Comparison of ENCODE assay signal across 11 mouse cellular contexts in the genomic region with DNA sequence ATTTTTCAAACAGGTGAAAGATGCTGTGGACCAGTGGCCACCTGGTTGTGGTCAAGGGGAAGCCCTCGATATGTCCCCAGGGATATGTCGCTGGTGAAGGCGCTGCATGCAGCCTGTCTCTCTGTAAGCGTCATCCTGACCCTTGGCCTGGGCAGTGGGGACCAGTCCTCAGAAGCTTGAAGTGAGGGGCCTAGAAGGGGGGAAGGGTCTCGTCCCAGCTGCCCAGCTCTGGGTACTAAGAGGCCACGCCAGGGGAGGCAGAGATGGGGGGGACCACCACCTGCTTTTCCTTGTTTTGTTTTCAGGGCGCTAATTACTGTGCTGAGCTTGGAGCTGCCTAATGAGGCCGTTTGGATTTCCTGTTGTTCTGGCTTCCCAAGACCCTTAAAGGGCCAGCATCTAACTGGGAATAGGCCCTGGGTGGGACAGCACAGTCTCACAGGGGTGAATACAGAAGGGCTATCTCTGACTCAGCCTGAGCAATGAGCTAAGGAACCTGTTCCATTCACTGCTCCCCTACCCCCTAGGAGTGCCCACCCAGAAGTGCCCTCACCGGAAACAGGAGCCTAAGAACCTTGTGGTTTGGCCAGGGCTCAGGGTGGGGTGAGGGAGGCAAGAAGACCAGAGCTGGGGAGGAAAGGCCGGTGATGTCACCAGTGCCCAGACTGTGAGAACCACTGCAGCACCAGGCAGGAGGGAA. TPM values are rescaled to one million over a fixed set of nuclear protein-coding genes. Genes with fewer than 3 reads are reported as not detected.
DNase-seq lines count a peak whose midpoint lies in the region; ATAC-seq and TF ChIP-seq lines count a peak whose summit lies in the region.
"Had no signal": no experiment of that assay in that cellular context is flagged by ENCODE, and none has a peak within 500 bp of the region (broad histone marks: within the 10 kb centered on the region; RNA-seq: fewer than 3 reads in every experiment).

No protein-coding gene starts in this region.

- no peak for ATAC-seq in heart, embryonic 14.5 days (ENCODE audit: insufficient number of reproducible peaks, insufficient read depth, low FRiP score, low read depth)
- ATAC-seq in lung, embryonic 14.5 days (ENCODE audit: insufficient read depth): 0 out of 2 replicates have a peak, but pooled peaks have one; percentile 35
- peak; percentile 70 for ATAC-seq in forebrain, postnatal 0 days
- ATAC-seq: CD4-positive, CD25-positive, alpha-beta regulatory T cell, adult 4 months had no signal

- intact Hi-C loops in heart, postnatal 10 days (cut with DNase I): no loop called here

- no peak for TF ChIP-seq POLR2A in myocyte (IDR thresholded peaks at IDR 0.05; ENCODE audit: insufficient read length, low read depth)

- no peaks in the 10 kb centered on the region for H3K27me3 ChIP-seq in heart, embryonic 14.5 days (ENCODE audit: control insufficient read depth, insufficient read depth, low read length)
- H3K27me3 ChIP-seq in lung, embryonic 14.5 days (ENCODE audit: insufficient read depth, low read length): no peaks in the 10 kb centered on the region
- H3K27me3 ChIP-seq in forebrain, postnatal 0 days (ENCODE audit: insufficient read depth, low read length): peaks cover 12% of the 10 kb centered on the region
- no peaks in the 10 kb centered on the region for H3K27me3 ChIP-seq in myocyte (ENCODE audit: control insufficient read depth, insufficient read depth, insufficient read length)

- H3K36me3 ChIP-seq in heart, embryonic 14.5 days (ENCODE audit: control insufficient read depth, insufficient read depth, low read length): no peaks in the 10 kb centered on the region
- H3K36me3 ChIP-seq in lung, embryonic 14.5 days (ENCODE audit: insufficient read depth): no peaks in the 10 kb centered on the region
- no peaks in the 10 kb centered on the region for H3K36me3 ChIP-seq in forebrain, postnatal 0 days (ENCODE audit: insufficient read depth)
- H3K36me3 ChIP-seq in myocyte (ENCODE audit: control insufficient read depth, insufficient read depth): no peaks in the 10 kb centered on the region
- H3K36me3 ChIP-seq: embryonic facial prominence, embryonic 13.5 days had no signal

- H3K4me3 ChIP-seq in heart, embryonic 14.5 days (ENCODE audit: control insufficient read depth in 1 of 2, insufficient read depth in 1 of 2, low read depth in 1 of 2, low read length in 2 of 2): no peak overlapping the region
- H3K4me3 ChIP-seq in lung, embryonic 14.5 days (ENCODE audit: low read depth, low read length): no peak overlapping the region
- H3K4me3 ChIP-seq in forebrain, postnatal 0 days (ENCODE audit: low read depth, low read length): no peak overlapping the region
- no peak overlapping the region for H3K4me3 ChIP-seq in myocyte
- H3K4me3 ChIP-seq: embryonic facial prominence, embryonic 13.5 days had no signal

- no peak for DNase-seq in heart, postnatal 10 days
- no peak for DNase-seq in lung, embryonic 14.5 days
- no peak for DNase-seq in lung, postnatal 14 days
- DNase-seq in forebrain, postnatal 0 days: peak; percentile 29
- no peak for DNase-seq in thymus, postnatal 25 days
- DNase-seq in cerebellum, adult 18-20 months: no peak

- no peak overlapping the region for H3K9ac ChIP-seq in heart, embryonic 14.5 days (ENCODE audit: low read length)
- H3K9ac ChIP-seq in lung, embryonic 14.5 days: no peak overlapping the region
- H3K9ac ChIP-seq in forebrain, postnatal 0 days: no peak overlapping the region
- H3K9ac ChIP-seq: embryonic facial prominence, embryonic 13.5 days had no signal

- no peak for TF ChIP-seq CTCF in lung, embryonic 14.5 days (IDR thresholded peaks at IDR 0.05; ENCODE audit: low read depth)
- no peak for TF ChIP-seq CTCF in forebrain, postnatal 0 days (IDR thresholded peaks at IDR 0.05; ENCODE audit: low read depth)

- no peaks in the 10 kb centered on the region for H3K79me2 ChIP-seq in myocyte (ENCODE audit: control insufficient read depth, insufficient read depth)

- no peak overlapping the region for H3K4me2 ChIP-seq in heart, embryonic 14.5 days (ENCODE audit: low read length)
- no peak overlapping the region for H3K4me2 ChIP-seq in lung, embryonic 14.5 days
- H3K4me2 ChIP-seq in forebrain, postnatal 0 days (ENCODE audit: low read depth): no peak overlapping the region
- peak overlapping the region; percentile 38 for H3K4me2 ChIP-seq in myocyte (ENCODE audit: low read depth)
- H3K4me2 ChIP-seq: embryonic facial prominence, embryonic 13.5 days had no signal

- H3K9me3 ChIP-seq in heart, embryonic 14.5 days (ENCODE audit: control insufficient read depth, low read length): peaks cover 4% of the 10 kb centered on the region; the same call in 1 of the 2 replicates
- no peaks in the 10 kb centered on the region for H3K9me3 ChIP-seq in lung, embryonic 14.5 days (ENCODE audit: low read depth, low read length)
- no peaks in the 10 kb centered on the region for H3K9me3 ChIP-seq in forebrain, postnatal 0 days (ENCODE audit: low read length)
- H3K9me3 ChIP-seq: embryonic facial prominence, embryonic 13.5 days had no signal

- no peak overlapping the region for H3ac ChIP-seq in myocyte (ENCODE audit: control insufficient read depth, insufficient read length)

- WGBS in heart, embryonic 14.5 days: 30% methylated on average over 10 of the region's 10 CpGs
- 26% methylated on average over 10 of the region's 10 CpGs for WGBS in lung, embryonic 14.5 days
- 20% methylated on average over 10 of the region's 10 CpGs for WGBS in forebrain, postnatal 0 days

- H3K4me1 ChIP-seq in heart, embryonic 14.5 days (ENCODE audit: control insufficient read depth in 2 of 2, insufficient read depth in 2 of 2, low read length in 2 of 2): peaks cover 0 to 2% of the 10 kb centered on the region in 2 experiments; a peak in 1 of 4 replicates
- 0 out of 2 replicates have a peak, but pooled peaks cover 2% of the 10 kb centered on the region for H3K4me1 ChIP-seq in lung, embryonic 14.5 days (ENCODE audit: insufficient read depth)
- no peaks in the 10 kb centered on the region for H3K4me1 ChIP-seq in forebrain, postnatal 0 days (ENCODE audit: insufficient read depth)
- H3K4me1 ChIP-seq: embryonic facial prominence, embryonic 13.5 days had no signal

- H3K27ac ChIP-seq in heart, embryonic 14.5 days (replicated peaks in 1 of 2; ENCODE audit: control insufficient read depth in 1 of 2, insufficient read depth in 1 of 2, low read depth in 2 of 2, low read length in 2 of 2): peak overlapping the region; percentile 2 to 53; a peak in 2 of 4 replicates
- peak overlapping the region; percentile 38; the same call in 1 of the 2 replicates for H3K27ac ChIP-seq in lung, embryonic 14.5 days (ENCODE audit: low read depth)
- no peak overlapping the region for H3K27ac ChIP-seq in forebrain, postnatal 0 days (ENCODE audit: low read depth, low read length)
- H3K27ac ChIP-seq: embryonic facial prominence, embryonic 13.5 days; stomach, postnatal 0 days had no signal

TF ChIP-seq in myocyte, 11 proteins besides CTCF, POLR2A, EP300 and RAD21:
- no peak for TF ChIP-seq TCF12 (IDR thresholded peaks at IDR 0.05; ENCODE audit: insufficient read depth, poor library complexity, severe bottlenecking)
- TF ChIP-seq USF1 (IDR thresholded peaks at IDR 0.05; ENCODE audit: low read depth): no peak
- TF ChIP-seq MYOD1 (IDR thresholded peaks at IDR 0.05; ENCODE audit: control insufficient read depth in 1 of 3, insufficient read length in 2 of 3, low read depth in 2 of 3): no peak
- no peak for TF ChIP-seq E2F4 (IDR thresholded peaks at IDR 0.05; ENCODE audit: insufficient read depth)
- no peak for TF ChIP-seq REST (IDR thresholded peaks at IDR 0.05; ENCODE audit: insufficient read depth, insufficient read length)
- no peak for TF ChIP-seq MAX (IDR thresholded peaks at IDR 0.05; ENCODE audit: low read depth)
- TF ChIP-seq TCF3 (IDR thresholded peaks at IDR 0.05; ENCODE audit: insufficient read length, low read depth): no peak
- no peak for TF ChIP-seq SRF (IDR thresholded peaks at IDR 0.05; ENCODE audit: control insufficient read depth, insufficient read length, low read depth)
- TF ChIP-seq MYOG (IDR thresholded peaks at IDR 0.05; ENCODE audit: control insufficient read depth in 1 of 3, insufficient read depth in 1 of 3, insufficient read length in 2 of 3, low read depth in 2 of 3): no peak
- no peak for TF ChIP-seq POLR2AphosphoS2 (IDR thresholded peaks at IDR 0.05; ENCODE audit: insufficient read length, low read depth)
- TF ChIP-seq CEBPB (IDR thresholded peaks at IDR 0.05; ENCODE audit: insufficient read depth, poor library complexity, severe bottlenecking): no peak

RNA-seq across cellular contexts. Expression of gene Dll4, which starts 11.7 kb away (rescaled TPM):
- polyA plus RNA-seq in heart, embryonic 14.5 days (2014; fragmentation: Nextera tagmentation; extraction: Ambion mirVana): 6.9 and 8.8 TPM in 2 replicates
- 10 to 100 TPM; 23.8 to 27.9 TPM for total RNA-seq in heart, postnatal 10 days (2021)
- polyA plus RNA-seq in lung, embryonic 14.5 days (2014; fragmentation: Nextera tagmentation; extraction: Ambion mirVana): 8.1 and 10.0 TPM in 2 replicates
- total RNA-seq in forebrain, postnatal 0 days (2014; rRNA removed): 2.8 and 3.7 TPM in 2 replicates
- polyA plus RNA-seq in forebrain, postnatal 0 days (2015; fragmentation: Nextera tagmentation; extraction: Ambion mirVana): 2.3 and 2.4 TPM in 2 replicates
- polyA plus RNA-seq in myocyte (2012; fragmentation: generic; extraction: Trizol): not detected
- polyA plus RNA-seq: CD4-positive, CD25-positive, alpha-beta regulatory T cell, adult 4 months had no signal

RNA-seq across cellular contexts. Expression of gene Vps18, which starts 25.4 kb away (rescaled TPM):
- polyA plus RNA-seq in heart, embryonic 14.5 days (2014; fragmentation: Nextera tagmentation; extraction: Ambion mirVana): 7.8 and 8.7 TPM in 2 replicates
- 10 to 100 TPM; 13.4 to 13.7 TPM for total RNA-seq in heart, postnatal 10 days (2021)
- polyA plus RNA-seq in lung, embryonic 14.5 days (2014; fragmentation: Nextera tagmentation; extraction: Ambion mirVana): 15.9 and 17.5 TPM in 2 replicates
- total RNA-seq in forebrain, postnatal 0 days (2014; rRNA removed): 22.5 and 26.7 TPM in 2 replicates
- 17.5 and 22.3 TPM in 2 replicates for polyA plus RNA-seq in forebrain, postnatal 0 days (2015; fragmentation: Nextera tagmentation; extraction: Ambion mirVana)
- polyA plus RNA-seq in myocyte (2012; fragmentation: generic; extraction: Trizol): 18.2 TPM

RNA-seq across cellular contexts. Expression of gene Chac1, which starts 37.1 kb away (rescaled TPM):
- polyA plus RNA-seq in heart, embryonic 14.5 days (2014; fragmentation: Nextera tagmentation; extraction: Ambion mirVana): 0.32 and 0.67 TPM in 2 replicates
- total RNA-seq in heart, postnatal 10 days (2021): 1 to 10 TPM; 3.5 to 7.5 TPM
- 0.64 and 0.70 TPM in 2 replicates for polyA plus RNA-seq in lung, embryonic 14.5 days (2014; fragmentation: Nextera tagmentation; extraction: Ambion mirVana)
- total RNA-seq in forebrain, postnatal 0 days (2014; rRNA removed): 8.7 and 20.4 TPM in 2 replicates
- polyA plus RNA-seq in forebrain, postnatal 0 days (2015; fragmentation: Nextera tagmentation; extraction: Ambion mirVana): 5.7 and 9.1 TPM in 2 replicates
- polyA plus RNA-seq in myocyte (2012; fragmentation: generic; extraction: Trizol): 273 TPM
- polyA plus RNA-seq: CD4-positive, CD25-positive, alpha-beta regulatory T cell, adult 4 months had no signal

RNA-seq across cellular contexts. Expression of gene Rhov, which starts 42.9 kb away (rescaled TPM):
- polyA plus RNA-seq in heart, embryonic 14.5 days (2014; fragmentation: Nextera tagmentation; extraction: Ambion mirVana): 0.19 TPM in 1 of 2 replicates, not detected in the other
- not detected for total RNA-seq in heart, postnatal 10 days (2021)
- 0.11 and 0.24 TPM in 2 replicates for polyA plus RNA-seq in lung, embryonic 14.5 days (2014; fragmentation: Nextera tagmentation; extraction: Ambion mirVana)
- 20.5 and 27.8 TPM in 2 replicates for total RNA-seq in forebrain, postnatal 0 days (2014; rRNA removed)
- 22.9 and 29.3 TPM in 2 replicates for polyA plus RNA-seq in forebrain, postnatal 0 days (2015; fragmentation: Nextera tagmentation; extraction: Ambion mirVana)
- 0.35 TPM for polyA plus RNA-seq in myocyte (2012; fragmentation: generic; extraction: Trizol)
- polyA plus RNA-seq: CD4-positive, CD25-positive, alpha-beta regulatory T cell, adult 4 months had no signal

Comparison
In these comparisons a context has a peak if more than half of its experiments do, and no peak if none do; other contexts are left out.
1. RNA of gene Chac1, which starts 37.1 kb away (polyA plus RNA-seq): 273 TPM in myocyte (single experiment); 5.7 to 9.1 TPM in forebrain, postnatal 0 days, 0.64 to 0.70 TPM in lung, embryonic 14.5 days and 0.32 to 0.67 TPM in heart, embryonic 14.5 days; every median in the first group is over 10 times any median in the second.